Mouse (Mus musculus) heart, adult 2 months (tissue): Measurements from ENCODE around the gene Gm20388.

Source experiments
- CTCF ChIP-seq: fragments of 200-600 bp; IDR thresholded peaks from 2 replicates; pipeline ENCODE4 v1.8.1; 2022; ENCODE audit warnings: antibody characterized with exemption, mild to moderate bottlenecking, moderate library complexity
- POLR2A ChIP-seq: fragments of 200-500 bp; IDR thresholded peaks from 2 replicates; pipeline ENCODE4 v1.6.1; 2011; ENCODE audit warnings: mild to moderate bottlenecking, low read depth, low read length, control low read depth; ENCODE audit not compliant: insufficient read depth

- TF ChIP-seq POLR2A = no peak
- no peak for TF ChIP-seq CTCF
These were observed 251.2 kb downstream of the Gm20388 start for GRCm38 (mm10) chr8:120161658-120162403.
